Mouse (Mus musculus): ENCODE results near the gene Cnksr1.

Cnksr1 gene

DNA sequence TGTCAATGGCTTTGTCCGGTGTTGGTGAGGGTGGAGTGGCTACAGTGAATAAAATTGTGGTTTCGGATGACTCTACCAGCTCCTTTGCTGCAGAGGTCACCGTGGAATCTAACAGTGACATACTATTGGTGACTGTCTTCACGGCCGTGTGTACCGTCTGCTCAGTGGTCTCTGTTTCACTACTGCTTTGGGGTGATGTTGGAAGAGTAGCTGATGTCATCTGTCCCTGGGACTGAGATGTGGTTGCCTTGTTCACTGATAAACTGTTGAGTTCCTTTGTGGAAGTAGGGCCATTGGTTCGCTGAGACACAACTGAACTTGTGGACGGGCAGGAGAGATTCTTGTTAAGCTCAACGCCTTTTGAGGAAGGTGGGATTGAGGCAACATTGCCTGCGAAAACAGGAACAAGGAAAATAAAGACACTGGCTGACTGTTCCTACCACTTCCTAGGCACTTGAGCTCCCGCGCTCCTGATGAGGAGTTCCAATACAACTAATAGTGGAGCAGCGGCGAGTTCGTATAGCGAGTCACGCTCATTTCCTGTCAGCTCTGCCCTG, 34.8 kb downstream of the Cnksr1 start:
- DNase-seq (ENCODE audit: low read depth, low spot score) = no peak

DNA sequence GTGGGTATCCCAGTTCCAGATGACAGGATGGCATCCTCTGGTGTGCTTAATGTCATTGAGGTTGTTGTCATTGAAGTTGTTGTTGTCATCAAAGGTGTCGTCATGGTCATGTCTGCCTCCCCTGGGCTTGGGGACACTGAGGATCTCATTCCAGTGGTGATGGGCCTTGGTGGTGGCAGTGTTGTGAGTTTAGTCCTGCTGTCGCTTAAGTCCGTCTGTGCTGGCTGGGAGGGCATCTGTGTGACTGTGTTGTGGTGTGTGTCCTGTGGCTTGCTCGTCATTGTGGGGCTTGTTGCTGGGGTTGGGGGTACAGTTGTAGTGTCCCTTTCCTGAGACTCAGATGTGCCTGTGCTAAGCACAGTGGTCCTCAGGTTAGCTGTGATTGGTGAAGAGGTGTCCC, 35.3 kb downstream of the Cnksr1 start, which contains the start of gene Gm7534:
Gene Gm7534, minus strand, starts transcription at position 101 of the 400 bp plus-strand sequence.
- no peak for DNase-seq (ENCODE audit: low read depth, low spot score)

GRCm38 (mm10) chr4:134199371-134199770, 38.8 kb downstream of the Cnksr1 start:
- no peak for DNase-seq (ENCODE audit: low read depth, low spot score)

- DNase-seq (ENCODE audit: low read depth, low spot score) = no peak
These were observed 51.9 kb downstream of the Cnksr1 start for GRCm38 (mm10) chr4:134186268-134186667.

GRCm38 (mm10) chr4:134185569-134185968, 52.6 kb downstream of the Cnksr1 start:
- DNase-seq (ENCODE audit: low read depth, low spot score) = no peak

DNA sequence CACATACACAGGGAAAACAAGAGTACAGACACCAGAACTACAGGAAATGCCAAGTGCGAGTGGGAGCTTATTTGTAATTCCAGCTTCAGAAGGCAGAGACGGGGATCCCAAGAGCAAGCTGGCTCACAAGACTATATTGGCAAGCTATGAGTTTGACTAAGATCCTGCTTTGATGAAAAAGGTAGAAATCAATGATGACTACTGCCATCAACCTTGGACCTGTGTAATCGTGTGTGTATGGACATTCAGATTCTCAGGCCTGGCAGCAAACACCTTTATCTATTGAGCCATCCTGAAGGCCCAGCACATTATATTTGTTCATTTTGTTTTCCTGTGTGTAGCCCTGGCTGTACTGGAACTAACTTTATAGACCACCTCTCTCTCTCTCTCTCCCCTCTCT, 54.5 kb downstream of the Cnksr1 start:
- peak; percentile 7 for DNase-seq (ENCODE audit: low read depth, low spot score)

DNA sequence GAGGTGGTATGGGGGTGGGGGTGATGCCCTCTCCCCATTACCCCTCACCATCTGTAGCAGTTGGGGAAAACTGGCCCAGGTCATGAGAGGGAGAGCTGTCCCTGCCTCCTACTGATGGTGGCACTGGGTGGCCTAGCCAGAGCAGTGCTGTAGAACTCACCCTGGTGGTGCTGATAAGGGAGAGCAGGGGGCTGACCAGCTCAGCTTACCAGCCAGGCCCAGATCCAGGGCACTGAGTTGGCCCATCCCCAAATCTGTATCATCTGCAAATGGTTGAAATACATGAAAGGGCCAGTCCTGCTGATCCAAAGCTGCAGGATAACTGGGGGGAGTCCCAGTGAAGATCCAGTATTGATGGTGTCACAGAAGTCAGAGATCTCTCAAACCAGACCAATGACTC, 56.4 kb downstream of the Cnksr1 start:
- no peak for DNase-seq (ENCODE audit: low read depth, low spot score)

- no peak for DNase-seq (ENCODE audit: low read depth, low spot score)
These were observed 57.1 kb downstream of the Cnksr1 start for GRCm38 (mm10) chr4:134181112-134181511.
